Mouse (Mus musculus) kidney, embryonic 14.5 days (tissue): ENCODE measurements around the gene Hfe2. TPM values are rescaled to one million over a fixed set of nuclear protein-coding genes. Genes with fewer than 3 reads are reported as not detected.
A peak's percentile ranks its signal among the peaks of the same experiment; 100 is the strongest.
"Not testable (repeated sequence)": the region's sequence is repeated elsewhere in the genome, so short reads cannot be mapped to it uniquely, and the experiment has no call there.

ENCODE experiments used
- ATAC-seq: fragments of 200-750 bp; cut with Nextera tagmentation; 2 replicates; pipeline ENCODE4 v1.8.0; 2017; ENCODE audit warnings: moderate number of reproducible peaks, mild to moderate bottlenecking, moderate TSS enrichment, moderate library complexity; ENCODE audit not compliant: low FRiP score, low TSS enrichment
- H3K27ac ChIP-seq: fragments of 300-500 bp; sonication (generic); 2 replicates; pipeline ENCODE4 v1.5.1; 2014; ENCODE audit warnings: low read depth, mild to moderate bottlenecking, low read length, moderate library complexity, mixed read lengths
- H3K27me3 ChIP-seq: fragments of 300-500 bp; sonication (generic); 2 replicates; pipeline ENCODE4 v1.6.1; 2014; ENCODE audit warnings: mild to moderate bottlenecking, low read length; ENCODE audit not compliant: control insufficient read depth, insufficient read depth
- H3K36me3 ChIP-seq: fragments of 300-500 bp; sonication (generic); 2 replicates; pipeline ENCODE4 v1.6.1; 2014; ENCODE audit warnings: low read length, mixed read lengths; ENCODE audit not compliant: control insufficient read depth, insufficient read depth
- H3K4me1 ChIP-seq: fragments of 300-500 bp; sonication (generic); 2 replicates; pipeline ENCODE4 v1.6.1; 2014; ENCODE audit warnings: low read length, mixed read lengths; ENCODE audit not compliant: control insufficient read depth, insufficient read depth
- H3K4me2 ChIP-seq: fragments of 300-500 bp; sonication (generic); replicated peaks from 2 replicates; pipeline ENCODE4 v1.6.1; 2014; ENCODE audit warnings: low read depth, mild to moderate bottlenecking, low read length
- H3K4me3 ChIP-seq: fragments of 300-500 bp; sonication (generic); 2 replicates; pipeline ENCODE4 v1.5.1; 2014; ENCODE audit warnings: mild to moderate bottlenecking, low read length
- H3K9ac ChIP-seq: fragments of 300-500 bp; sonication (generic); 2 replicates; pipeline ENCODE4 v1.6.1; 2014; ENCODE audit warnings: low read depth, mild to moderate bottlenecking, low read length, moderate library complexity
- H3K9me3 ChIP-seq: fragments of 300-500 bp; sonication (generic); 2 replicates; pipeline ENCODE4 v1.6.1; 2016; ENCODE audit warnings: low read length; ENCODE audit not compliant: control insufficient read depth
- WGBS: fragments of 180-500 bp; shearing (Covaris S2); extraction: QIAGEN DNeasy Blood & Tissue Kit; methylation state at CpG from one replicate; pipeline ENCODE4 v1.1.7; 2014; 5-methylcytosine and 5-hydroxymethylcytosine counted together
- polyA plus RNA-seq: library from polyadenylated mRNA; unstranded; fragments of >200 nt; fragmentation: Nextera tagmentation; extraction: Ambion mirVana; gene quantifications from 2 replicates; pipeline ENCODE4 v1.2.1, GENCODE M21; 2014

Gene Hfe2
- polyA plus RNA-seq, 1 experiment from 2014 or later = 0.20 TPM

DNA sequence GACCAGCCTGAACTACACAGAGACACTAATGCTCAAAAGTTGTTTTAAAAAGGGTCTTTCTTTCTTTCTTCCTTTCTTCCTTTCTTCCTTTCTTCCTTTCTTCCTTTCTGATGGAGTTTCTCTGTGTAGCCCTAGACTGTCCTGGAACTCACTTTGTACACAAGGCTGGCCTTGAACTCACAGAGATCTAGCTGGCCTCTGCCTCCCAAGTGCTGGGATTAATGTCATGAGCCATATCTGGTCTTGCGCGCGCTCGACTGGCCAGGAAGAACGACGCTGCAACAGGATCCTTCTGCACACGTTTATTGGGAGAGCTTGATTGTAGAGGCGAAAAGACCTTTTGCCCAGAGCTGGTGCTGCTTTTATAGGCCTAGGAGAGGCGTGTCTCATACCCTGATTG lies 17.0 kb upstream of the Hfe2 start:
- not testable (repeated sequence) for H3K4me1 ChIP-seq, ATAC-seq, H3K27me3 ChIP-seq, H3K27ac ChIP-seq, H3K9me3 ChIP-seq, H3K9ac ChIP-seq, H3K4me2 ChIP-seq, H3K4me3 ChIP-seq, H3K36me3 ChIP-seq
- 83% methylated on average over 7 of the region's 9 CpGs for WGBS

DNA sequence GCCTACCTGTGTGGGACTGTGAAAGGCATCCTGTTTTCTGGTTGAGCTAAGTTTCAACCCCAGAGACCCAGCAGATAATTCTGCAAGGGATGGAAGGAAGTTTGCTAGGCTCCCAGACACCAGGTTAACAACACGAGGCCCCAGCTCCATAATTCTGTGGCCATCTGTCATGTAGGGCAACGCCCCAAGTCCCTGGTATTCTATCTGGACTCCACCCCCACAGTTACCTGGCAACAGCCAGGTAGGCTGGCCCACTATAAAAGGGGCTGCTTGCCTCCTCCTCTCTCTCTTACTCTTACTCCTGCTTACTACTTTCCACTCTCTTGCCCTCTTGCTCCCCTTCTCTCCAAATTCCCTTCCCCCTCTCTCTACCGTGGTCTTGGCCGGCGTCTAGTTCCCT lies 4.8 kb upstream of the Hfe2 start:
- Histone ChIP-seq H3K4me1 (no peaks in the 10 kb centered on the region), H3K36me3 (no peaks in the 10 kb centered on the region), H3K4me3 (no peak overlapping the region), H3K9me3 (no peaks in the 10 kb centered on the region), H3K9ac (no peak overlapping the region), H3K27ac (no peak overlapping the region), H3K4me2 (no peak overlapping the region), H3K27me3 (no peaks in the 10 kb centered on the region; the same call in 1 of the 2 replicates)
- no peak for ATAC-seq
- 47% methylated on average over 5 of the region's 5 CpGs for WGBS

DNA sequence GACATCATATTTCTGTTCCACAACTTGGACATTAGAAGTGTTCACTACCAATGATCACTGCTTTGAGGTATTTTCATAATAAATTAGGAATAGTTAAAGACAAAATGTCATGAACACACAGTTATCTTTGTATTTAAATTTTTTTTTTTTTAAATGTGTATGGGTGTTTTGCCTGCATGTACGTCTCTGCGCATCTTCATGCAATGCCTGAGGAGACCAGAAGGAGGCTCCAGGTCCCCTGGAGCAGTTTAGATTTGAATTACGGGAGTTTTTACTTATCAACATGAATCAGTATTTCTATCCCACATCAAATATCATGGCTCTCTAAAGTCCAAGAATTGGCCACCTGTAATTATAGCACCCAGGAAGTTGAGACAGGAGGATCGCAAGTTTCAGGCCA lies 2.8 kb upstream of the Hfe2 start:
- 71% methylated on average over 4 of the region's 4 CpGs for WGBS

DNA sequence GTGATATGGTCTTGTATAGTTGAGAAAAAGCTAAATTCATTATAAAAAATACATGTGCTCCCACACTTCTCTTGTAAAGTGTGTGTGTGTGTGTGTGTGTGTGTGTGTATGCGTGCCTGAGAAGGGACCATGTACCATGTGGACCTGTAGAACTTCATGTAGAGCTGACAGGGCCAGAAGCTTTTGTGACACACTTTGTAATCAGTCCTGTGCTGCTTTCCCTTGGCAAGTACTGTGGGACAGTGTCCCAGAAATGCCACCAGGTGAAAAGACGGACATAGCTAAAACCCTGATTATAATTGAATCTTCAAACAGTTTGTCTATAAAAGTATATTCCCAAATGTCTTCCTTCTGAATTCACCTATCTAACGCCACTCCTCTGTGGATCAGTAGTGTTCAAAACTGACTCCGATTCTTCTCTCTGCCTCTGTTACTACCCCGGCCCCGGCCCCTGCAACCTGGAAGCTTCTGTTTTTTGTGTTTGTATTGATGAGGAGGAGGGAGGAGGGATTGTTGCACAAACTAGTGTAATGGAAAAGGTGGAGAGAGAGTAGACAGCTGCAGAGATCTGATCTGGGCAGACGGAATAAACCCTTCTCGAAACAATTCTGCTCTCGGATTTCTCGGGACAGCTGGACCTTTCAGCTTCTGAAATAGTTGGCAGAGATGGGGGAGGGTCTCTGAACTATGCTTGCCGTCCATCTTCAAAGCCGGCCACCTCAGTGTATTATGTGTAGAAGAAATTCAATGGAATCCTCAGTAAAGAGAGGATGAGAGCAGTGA lies 753 bp upstream of the Hfe2 start:
- H3K4me3 ChIP-seq = no peak overlapping the region
- H3K27ac ChIP-seq = no peak overlapping the region
- peaks cover 30% of the 10 kb centered on the region for H3K27me3 ChIP-seq
- no peaks in the 10 kb centered on the region for H3K36me3 ChIP-seq
- ATAC-seq = no peak
- H3K9me3 ChIP-seq = no peaks in the 10 kb centered on the region
- 61% methylated on average over 12 of the region's 12 CpGs for WGBS
- H3K9ac ChIP-seq = no peak overlapping the region
- H3K4me2 ChIP-seq = no peak overlapping the region
- 0 out of 2 replicates have a peak, but pooled peaks cover 8% of the 10 kb centered on the region for H3K4me1 ChIP-seq

More for the DNA sequence above, 2.8 kb upstream of the Hfe2 start:
- no peak overlapping the region for H3K4me3 ChIP-seq
- no peak for ATAC-seq
- H3K27me3 ChIP-seq = peaks cover 10% of the 10 kb centered on the region
- H3K36me3 ChIP-seq = no peaks in the 10 kb centered on the region
- no peak overlapping the region for H3K4me2 ChIP-seq
- H3K9ac ChIP-seq = no peak overlapping the region
- H3K27ac ChIP-seq = no peak overlapping the region
- no peaks in the 10 kb centered on the region for H3K9me3 ChIP-seq
- 0 out of 2 replicates have a peak, but pooled peaks cover 4% of the 10 kb centered on the region for H3K4me1 ChIP-seq

DNA sequence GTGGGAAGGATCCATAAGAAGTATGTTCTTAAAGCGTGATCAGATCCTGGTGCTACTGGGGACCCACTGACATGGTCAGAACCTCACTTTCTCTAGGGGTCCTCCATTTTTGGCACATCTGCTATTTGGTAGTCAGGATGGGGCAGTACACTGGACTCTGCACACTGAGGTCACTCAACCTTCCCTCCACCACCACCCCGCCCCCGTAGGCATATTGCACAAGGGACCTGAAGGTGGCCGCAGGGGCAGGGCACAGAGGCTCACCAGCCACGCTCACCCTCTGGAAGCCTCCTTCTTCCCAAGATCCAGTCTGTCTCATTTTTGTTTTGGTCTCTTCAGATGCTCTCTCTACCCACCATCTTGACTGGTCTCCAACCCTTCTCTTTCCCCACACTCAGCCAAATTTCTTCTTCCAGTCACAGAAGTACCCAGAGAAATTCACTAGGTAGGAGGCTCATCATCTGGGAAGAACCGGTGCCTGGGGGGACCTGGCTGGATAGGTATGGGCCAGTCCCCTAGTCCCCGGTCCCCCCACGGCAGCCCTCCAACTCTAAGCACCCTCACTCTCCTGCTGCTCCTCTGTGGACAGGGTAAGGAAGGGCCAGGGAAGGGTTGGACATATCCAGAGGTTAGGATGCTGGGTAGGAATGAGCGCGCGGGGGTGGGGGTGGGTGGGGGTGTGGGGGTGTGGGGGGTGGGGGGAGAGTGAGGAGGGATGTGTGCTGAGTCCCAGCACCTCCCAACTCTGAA lies 1.2 kb downstream of the Hfe2 start:
- H3K4me3 ChIP-seq = no peak overlapping the region
- no peaks in the 10 kb centered on the region for H3K36me3 ChIP-seq
- 0 out of 2 replicates have a peak, but pooled peaks cover 8% of the 10 kb centered on the region for H3K4me1 ChIP-seq
- H3K9me3 ChIP-seq = no peaks in the 10 kb centered on the region
- WGBS = 74% methylated on average over 11 of the region's 11 CpGs
- peaks cover 32% of the 10 kb centered on the region for H3K27me3 ChIP-seq
- no peak overlapping the region for H3K9ac ChIP-seq
- 0 out of 2 replicates have a peak, but pooled peaks have one; percentile 73 for ATAC-seq
- no peak overlapping the region for H3K27ac ChIP-seq
- H3K4me2 ChIP-seq = no peak overlapping the region

DNA sequence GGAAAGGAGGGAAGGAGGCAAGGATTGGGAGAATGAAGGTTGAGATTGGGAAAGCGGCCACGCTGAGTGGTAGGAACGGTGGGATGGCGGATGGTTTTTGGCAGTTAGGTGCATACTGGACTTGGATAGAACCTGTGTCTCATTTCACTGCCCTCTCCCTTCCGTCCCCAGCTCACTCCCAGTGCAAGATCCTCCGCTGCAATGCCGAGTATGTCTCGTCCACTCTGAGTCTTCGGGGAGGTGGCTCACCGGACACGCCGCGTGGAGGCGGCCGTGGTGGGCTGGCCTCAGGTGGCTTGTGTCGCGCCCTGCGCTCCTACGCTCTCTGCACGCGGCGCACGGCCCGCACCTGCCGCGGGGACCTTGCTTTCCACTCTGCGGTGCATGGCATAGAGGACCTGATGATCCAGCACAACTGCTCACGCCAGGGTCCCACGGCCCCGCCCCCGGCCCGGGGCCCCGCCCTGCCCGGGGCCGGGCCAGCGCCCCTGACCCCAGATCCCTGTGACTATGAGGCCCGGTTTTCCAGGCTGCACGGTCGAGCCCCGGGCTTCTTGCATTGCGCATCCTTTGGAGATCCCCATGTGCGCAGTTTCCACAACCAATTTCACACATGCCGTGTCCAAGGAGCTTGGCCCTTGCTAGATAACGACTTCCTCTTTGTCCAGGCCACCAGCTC lies 2.0 kb downstream of the Hfe2 start:
- Histone ChIP-seq H3K27ac (no peak overlapping the region), H3K4me1 (0 out of 2 replicates have a peak, but pooled peaks cover 8% of the 10 kb centered on the region), H3K36me3 (no peaks in the 10 kb centered on the region), H3K9me3 (no peaks in the 10 kb centered on the region), H3K4me2 (peak overlapping the region; percentile 84), H3K27me3 (peaks cover 32% of the 10 kb centered on the region), H3K9ac (peak overlapping the region; percentile 44), H3K4me3 (peak overlapping the region; percentile 52)
- peak; percentile 73 for ATAC-seq
- WGBS = 4% methylated on average over 44 of the region's 44 CpGs

DNA sequence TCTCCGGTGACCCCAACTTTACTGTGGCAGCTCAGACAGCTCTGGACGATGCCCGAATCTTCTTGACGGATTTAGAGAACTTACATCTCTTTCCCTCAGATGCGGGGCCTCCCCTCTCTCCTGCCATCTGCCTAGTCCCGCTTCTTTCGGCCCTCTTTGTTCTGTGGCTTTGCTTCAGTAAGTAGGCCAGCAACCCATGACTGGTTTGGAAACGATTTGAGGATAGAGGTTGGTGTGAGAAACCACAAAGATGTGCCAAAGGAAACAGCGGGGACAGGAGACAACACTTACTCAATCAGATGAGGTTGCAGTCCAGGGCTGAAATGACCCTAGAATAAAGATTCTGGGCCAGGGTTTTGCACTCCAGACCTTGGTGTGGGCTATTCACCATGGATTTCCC lies 3.5 kb downstream of the Hfe2 start:
- peaks cover 32% of the 10 kb centered on the region for H3K27me3 ChIP-seq
- H3K4me3 ChIP-seq = no peak overlapping the region
- H3K27ac ChIP-seq = no peak overlapping the region
- no peak overlapping the region for H3K4me2 ChIP-seq
- H3K36me3 ChIP-seq = no peaks in the 10 kb centered on the region
- ATAC-seq = no peak
- no peak overlapping the region for H3K9ac ChIP-seq
- WGBS = 41% methylated on average over 9 of the region's 9 CpGs
- no peaks in the 10 kb centered on the region for H3K9me3 ChIP-seq
- 0 out of 2 replicates have a peak, but pooled peaks cover 8% of the 10 kb centered on the region for H3K4me1 ChIP-seq

DNA sequence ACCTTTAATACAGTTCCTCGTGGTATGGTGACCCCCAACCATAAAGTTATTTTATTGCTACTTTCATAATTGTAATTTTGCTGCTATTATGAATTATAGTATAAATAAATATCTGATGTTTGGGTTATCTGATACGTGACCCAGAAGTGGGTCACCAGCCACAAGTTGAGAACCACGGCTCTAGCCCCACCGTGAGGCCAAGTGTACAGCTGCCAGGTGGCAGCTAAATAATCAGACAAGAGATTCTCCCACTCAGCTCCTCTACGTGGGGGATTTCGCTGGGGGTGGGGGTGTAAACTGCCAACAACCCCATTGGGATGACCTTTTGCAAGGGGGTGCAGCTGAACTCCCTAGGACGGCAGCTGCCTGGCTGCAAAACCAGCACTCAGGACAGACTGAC lies 7.1 kb downstream of the Hfe2 start:
- WGBS = 55% methylated on average over 7 of the region's 7 CpGs
- no peak for ATAC-seq
- H3K9ac ChIP-seq = no peak overlapping the region
- 0 out of 2 replicates have a peak, but pooled peaks cover 6% of the 10 kb centered on the region for H3K4me1 ChIP-seq
- H3K27me3 ChIP-seq = peaks cover 23% of the 10 kb centered on the region
- no peaks in the 10 kb centered on the region for H3K9me3 ChIP-seq
- no peak overlapping the region for H3K27ac ChIP-seq
- no peak overlapping the region for H3K4me2 ChIP-seq
- H3K36me3 ChIP-seq = no peaks in the 10 kb centered on the region
- H3K4me3 ChIP-seq = no peak overlapping the region
